Mouse (Mus musculus) erythroblast, embryonic 14.5 days (primary cell): Measurements from ENCODE around the gene Dars2. TPM values are rescaled to one million over a fixed set of nuclear protein-coding genes. Genes with fewer than 3 reads are reported as not detected.

ENCODE experiments used
- H3K27me3 ChIP-seq: 2 replicates; pipeline ENCODE4 v1.6.1; 2012; ENCODE audit warnings: inconsistent platforms; ENCODE audit not compliant: control insufficient read depth
- H3K36me3 ChIP-seq: 2 replicates; pipeline ENCODE4 v1.6.1; 2012; ENCODE audit warnings: mild to moderate bottlenecking, inconsistent platforms; ENCODE audit not compliant: control insufficient read depth
- H3K4me1 ChIP-seq: 2 replicates; pipeline ENCODE4 v1.6.1; 2012; ENCODE audit warnings: inconsistent platforms; ENCODE audit not compliant: control insufficient read depth
- H3K4me3 ChIP-seq: replicated peaks from 2 replicates; pipeline ENCODE3; 2012; ENCODE audit warnings: moderate library complexity, mild to moderate bottlenecking, inconsistent platforms
- H3K9me3 ChIP-seq: 2 replicates; pipeline ENCODE4 v1.6.1; 2012; ENCODE audit warnings: low read length, inconsistent platforms, mixed read lengths; ENCODE audit not compliant: control insufficient read depth
- GATA1 ChIP-seq: IDR thresholded peaks from 2 replicates; pipeline ENCODE4 v1.6.1; 2012; ENCODE audit warnings: low read length, inconsistent platforms, mixed read lengths
- TAL1 ChIP-seq: IDR thresholded peaks from 3 replicates; pipeline ENCODE4 v1.6.1; 2012; ENCODE audit warnings: low read length, inconsistent platforms, mixed read lengths
- polyA plus RNA-seq: library from polyadenylated mRNA; stranded (reverse); fragments of >175 nt; gene quantifications from 2 replicates; pipeline ENCODE4 v1.2.3, GENCODE M21; 2012

Gene Dars2
- polyA plus RNA-seq, 1 experiment = 0.21 TPM

- peaks cover 4% of the 10 kb centered on the region; the same call in 1 of the 2 replicates for H3K27me3 ChIP-seq
- peaks cover 7% of the 10 kb centered on the region; the same call in 1 of the 2 replicates for H3K36me3 ChIP-seq
- no peak overlapping the region for H3K4me3 ChIP-seq
- no peaks in the 10 kb centered on the region for H3K4me1 ChIP-seq
- H3K9me3 ChIP-seq = no peaks in the 10 kb centered on the region
- no peak for TF ChIP-seq TAL1
- TF ChIP-seq GATA1 = no peak
Observed at GRCm38 (mm10) chr1:160993851-160994250, 76.6 kb downstream of the Dars2 start.

Other genes starting within 250 kb of the Dars2 start
- 0.10 and 0.13 TPM in 2 replicates for gene Rc3h1, start 164.2 kb downstream of the Dars2 start, polyA plus RNA-seq
- gene Serpinc1, start 92.1 kb downstream of the Dars2 start, polyA plus RNA-seq = 1.0 and 2.2 TPM in 2 replicates
- gene Zbtb37, start 35.8 kb downstream of the Dars2 start, polyA plus RNA-seq = 0.01 TPM in 1 of 2 replicates, not detected in the other
- 3.6 and 5.0 TPM in 2 replicates for gene Cenpl, start 55 bp upstream of the Dars2 start, polyA plus RNA-seq
- gene Klhl20, start 60.9 kb upstream of the Dars2 start, polyA plus RNA-seq = 0.02 and 0.03 TPM in 2 replicates
- gene Ankrd45, start 72.0 kb upstream of the Dars2 start, polyA plus RNA-seq = not detected in 2 replicates
- gene Tex50, start 88.7 kb upstream of the Dars2 start, polyA plus RNA-seq = not detected in 2 replicates
- gene Prdx6, start 180.6 kb upstream of the Dars2 start, polyA plus RNA-seq = 1.5 and 1.8 TPM in 2 replicates